Mouse (Mus musculus) yolk sac, embryonic 10.5 days (tissue): ENCODE data around the gene Angel1.
A peak's percentile ranks its signal among the peaks of the same experiment; 100 is the strongest.

Experiments used
- DNase-seq: peaks from one replicate; pipeline ENCODE4 v3.0.0-alpha.2; 2017; ENCODE audit warnings: low spot score

The Angel1 gene

GRCm38 (mm10) chr12:86726120-86726640, at the start of gene Angel1:
Gene Angel1 (minus strand): TSS chr12:86726460.
- peak; percentile 97 for DNase-seq

- DNase-seq: no peak
These were observed 49.5 kb upstream of the Angel1 start for GRCm38 (mm10) chr12:86775561-86776280.

- no peak for DNase-seq
These were observed 46.3 kb upstream of the Angel1 start for GRCm38 (mm10) chr12:86772551-86772950.

GRCm38 (mm10) chr12:86771823-86772427, 45.7 kb upstream of the Angel1 start:
- peak; percentile 80 for DNase-seq

- DNase-seq: no peak
These were observed 44.7 kb upstream of the Angel1 start for GRCm38 (mm10) chr12:86770927-86771326.

- no peak for DNase-seq
These were observed 44.0 kb upstream of the Angel1 start for GRCm38 (mm10) chr12:86770261-86770670.

- no peak for DNase-seq
These were observed 43.6 kb upstream of the Angel1 start for GRCm38 (mm10) chr12:86769819-86770218.

GRCm38 (mm10) chr12:86768986-86769580, 42.8 kb upstream of the Angel1 start:
- peak; percentile 29 for DNase-seq

- DNase-seq: peak; percentile 38
These were observed 41.8 kb upstream of the Angel1 start for GRCm38 (mm10) chr12:86767868-86768631.

GRCm38 (mm10) chr12:86766467-86766866, 40.2 kb upstream of the Angel1 start:
- DNase-seq: no peak

GRCm38 (mm10) chr12:86764060-86764459, 37.8 kb upstream of the Angel1 start:
- DNase-seq: no peak

GRCm38 (mm10) chr12:86761036-86761435, 34.8 kb upstream of the Angel1 start:
- DNase-seq: no peak

GRCm38 (mm10) chr12:86734319-86734810, 8.1 kb upstream of the Angel1 start, which contains the start of gene Lrrc74a:
Gene Lrrc74a (plus strand): TSS chr12:86734369.
- no peak for DNase-seq

- DNase-seq: no peak
These were observed 554 bp downstream of the Angel1 start for GRCm38 (mm10) chr12:86725706-86726105.

GRCm38 (mm10) chr12:86724300-86724699, 2.0 kb downstream of the Angel1 start:
- DNase-seq: no peak

GRCm38 (mm10) chr12:86721453-86721852, 4.8 kb downstream of the Angel1 start:
- DNase-seq: no peak

GRCm38 (mm10) chr12:86719961-86720639, 6.2 kb downstream of the Angel1 start:
- DNase-seq: no peak

- no peak for DNase-seq
These were observed 9.3 kb downstream of the Angel1 start for GRCm38 (mm10) chr12:86716962-86717361.

- no peak for DNase-seq
These were observed 10.9 kb downstream of the Angel1 start for GRCm38 (mm10) chr12:86715401-86715800.

GRCm38 (mm10) chr12:86714026-86714425, 12.2 kb downstream of the Angel1 start:
- DNase-seq: no peak

- DNase-seq: no peak
These were observed 20.4 kb downstream of the Angel1 start for GRCm38 (mm10) chr12:86705843-86706242.
